Mouse (Mus musculus) C2C12 (cell line): ENCODE measurements around the gene Ahnak2.

Source experiments
- CEBPB ChIP-seq: IDR thresholded peaks from one replicate; pipeline ENCODE4 v1.6.1; 2011; ENCODE audit warnings: low read depth, mild to moderate bottlenecking, control low read depth, moderate library complexity
- CTCF ChIP-seq: IDR thresholded peaks from one replicate; pipeline ENCODE4 v1.5.1; 2011; ENCODE audit not compliant: control insufficient read depth, insufficient read depth, insufficient read length
- MAX ChIP-seq: IDR thresholded peaks from one replicate; pipeline ENCODE4 v1.6.1; 2011; ENCODE audit warnings: mild to moderate bottlenecking, control low read depth
- MYOG ChIP-seq: IDR thresholded peaks from one replicate; pipeline ENCODE4 v1.6.1; 2011; ENCODE audit not compliant: control insufficient read depth, insufficient read length; ENCODE audit errors: extremely low read depth
- USF1 ChIP-seq: IDR thresholded peaks from one replicate; pipeline ENCODE4 v1.6.1; 2011; ENCODE audit warnings: low read depth, mild to moderate bottlenecking, control low read depth, moderate library complexity

GRCm38 (mm10) chr12:112843803-112844202 is 41.3 kb upstream of the Ahnak2 start:
- TF ChIP-seq CTCF (peak; percentile 86), MAX (no peak), MYOG (no peak), USF1 (no peak), CEBPB (no peak)
